Mouse (Mus musculus) limb, embryonic 14.5 days (tissue): ENCODE results near the gene Vps45. TPM values are rescaled to one million over a fixed set of nuclear protein-coding genes. Genes with fewer than 3 reads are reported as not detected.

ENCODE experiments used
- ATAC-seq: fragments of 200-750 bp; cut with Nextera tagmentation; 2 replicates; pipeline ENCODE4 v1.8.0; 2017; ENCODE audit warnings: low read depth, moderate number of reproducible peaks, moderate TSS enrichment; ENCODE audit not compliant: low FRiP score
- DNase-seq: peaks from one replicate; pipeline ENCODE4 v3.0.0-alpha.2; 2015; ENCODE audit warnings: low spot score
- H3K27ac ChIP-seq: fragments of 300-500 bp; sonication (generic); replicated peaks from 2 replicates; pipeline ENCODE4 v1.5.1; 2014; ENCODE audit warnings: low read depth, mild to moderate bottlenecking, low read length, moderate library complexity, mixed read lengths
- H3K27me3 ChIP-seq: fragments of 300-500 bp; sonication (generic); 2 replicates; pipeline ENCODE4 v1.6.1; 2014; ENCODE audit warnings: low read length, mixed read lengths; ENCODE audit not compliant: control insufficient read depth, insufficient read depth
- H3K36me3 ChIP-seq: fragments of 300-500 bp; sonication (generic); 2 replicates; pipeline ENCODE4 v1.6.1; 2014; ENCODE audit warnings: mild to moderate bottlenecking, low read length, moderate library complexity, mixed read lengths; ENCODE audit not compliant: control insufficient read depth, insufficient read depth
- H3K4me1 ChIP-seq: fragments of 300-500 bp; sonication (generic); 2 replicates; pipeline ENCODE4 v1.6.1; 2014; ENCODE audit warnings: antibody characterized with exemption, low read length, mixed read lengths; ENCODE audit not compliant: control insufficient read depth, insufficient read depth
- H3K4me2 ChIP-seq: fragments of 300-500 bp; sonication (generic); replicated peaks from 2 replicates; pipeline ENCODE4 v1.6.1; 2014; ENCODE audit warnings: low read depth, mild to moderate bottlenecking, low read length, moderate library complexity; ENCODE audit not compliant: severe bottlenecking
- H3K4me3 ChIP-seq: fragments of 300-500 bp; sonication (generic); replicated peaks from 2 replicates; pipeline ENCODE4 v1.5.1; 2014; ENCODE audit warnings: low read length
- H3K9ac ChIP-seq: fragments of 300-500 bp; sonication (generic); 2 replicates; pipeline ENCODE4 v1.6.1; 2014; ENCODE audit warnings: mild to moderate bottlenecking, low read depth, low read length, moderate library complexity; ENCODE audit not compliant: severe bottlenecking
- H3K9me3 ChIP-seq: fragments of 300-500 bp; sonication (generic); 2 replicates; pipeline ENCODE4 v1.6.1; 2016; ENCODE audit warnings: low read length; ENCODE audit not compliant: control insufficient read depth
- POLR2A ChIP-seq: fragments of 200-500 bp; IDR thresholded peaks from 2 replicates; pipeline ENCODE4 v1.8.0; 2012; ENCODE audit warnings: inconsistent platforms, mild to moderate bottlenecking, moderate library complexity, borderline replicate concordance; ENCODE audit not compliant: insufficient read depth, insufficient read length; ENCODE audit errors: extremely low read depth
- WGBS: fragments of 180-500 bp; shearing (Covaris S2); extraction: QIAGEN DNeasy Blood & Tissue Kit; methylation state at CpG from one replicate; pipeline ENCODE4 v1.1.7; 2014; 5-methylcytosine and 5-hydroxymethylcytosine counted together
- polyA plus RNA-seq, 2 experiments: library from polyadenylated mRNA; depleted of rRNA in 1 of 2; stranded (reverse) in 1 of 2; unstranded in 1 of 2; fragments of >200 nt; fragmentation: Nextera tagmentation in 1 of 2; extraction: Ambion mirVana in 1 of 2; gene quantifications; 2 replicates each; pipeline versions ENCODE4 v1.2.1 to v1.2.3; 2012 to 2014

Vps45 gene
- polyA plus RNA-seq, 2 experiments = 16.5 to 27.0 TPM

- H3K4me1 ChIP-seq = peaks cover 25% of the 10 kb centered on the region
- H3K9me3 ChIP-seq = no peaks in the 10 kb centered on the region
- H3K27ac ChIP-seq = no peak overlapping the region
- no peak overlapping the region for H3K4me3 ChIP-seq
- no peak for ATAC-seq
- H3K36me3 ChIP-seq = peaks cover 49% of the 10 kb centered on the region
- no peak overlapping the region for H3K9ac ChIP-seq
- no peak overlapping the region for H3K4me2 ChIP-seq
- no peak for TF ChIP-seq POLR2A
- DNase-seq = no peak
- no peaks in the 10 kb centered on the region for H3K27me3 ChIP-seq
- 67% methylated on average over 6 of the region's 6 CpGs for WGBS
Observed at GRCm38 (mm10) chr3:95987386-95988110, 70.7 kb downstream of the Vps45 start.

- Histone ChIP-seq H3K9me3 (no peaks in the 10 kb centered on the region), H3K4me3 (no peak overlapping the region), H3K36me3 (peaks cover 43% of the 10 kb centered on the region), H3K4me1 (peaks cover 22% of the 10 kb centered on the region), H3K27ac (no peak overlapping the region), H3K4me2 (no peak overlapping the region), H3K9ac (no peak overlapping the region), H3K27me3 (no peaks in the 10 kb centered on the region)
- WGBS = 71% methylated on average over 4 of the region's 4 CpGs
- no peak for TF ChIP-seq POLR2A
- no peak for ATAC-seq
- no peak for DNase-seq
Observed at GRCm38 (mm10) chr3:95986984-95987383, 71.3 kb downstream of the Vps45 start.

GRCm38 (mm10) chr3:95986001-95986622 is 72.2 kb downstream of the Vps45 start:
- peak; percentile 62 for DNase-seq
- peaks cover 22% of the 10 kb centered on the region for H3K4me1 ChIP-seq
- WGBS = 4% methylated on average over 21 of the region's 21 CpGs
- ATAC-seq = peak; percentile 12; the same call in 1 of the 2 replicates
- TF ChIP-seq POLR2A = peak; percentile 25; the same call in 1 of the 2 replicates
- peak overlapping the region; percentile 86 for H3K27ac ChIP-seq
- no peaks in the 10 kb centered on the region for H3K9me3 ChIP-seq
- H3K36me3 ChIP-seq = peaks cover 34% of the 10 kb centered on the region
- peak overlapping the region; percentile 61 for H3K4me2 ChIP-seq
- H3K27me3 ChIP-seq = no peaks in the 10 kb centered on the region
- peak overlapping the region; percentile 25 for H3K4me3 ChIP-seq
- H3K9ac ChIP-seq = peak overlapping the region; percentile 49; the same call in 1 of the 2 replicates

GRCm38 (mm10) chr3:95985209-95986000 is 72.9 kb downstream of the Vps45 start:
- peak overlapping the region; percentile 86 for H3K27ac ChIP-seq
- WGBS = 4% methylated on average over 11 of the region's 12 CpGs
- peaks cover 27% of the 10 kb centered on the region for H3K36me3 ChIP-seq
- DNase-seq (peak; percentile 90), ATAC-seq (peak; percentile 93)
- H3K27me3 ChIP-seq = no peaks in the 10 kb centered on the region
- H3K9me3 ChIP-seq = no peaks in the 10 kb centered on the region
- peak overlapping the region; percentile 25 for H3K4me3 ChIP-seq
- peak overlapping the region; percentile 61 for H3K4me2 ChIP-seq
- peaks cover 22% of the 10 kb centered on the region for H3K4me1 ChIP-seq
- peak; percentile 36; the same call in 1 of the 2 replicates for TF ChIP-seq POLR2A
- peak overlapping the region; percentile 49 for H3K9ac ChIP-seq

GRCm38 (mm10) chr3:95982129-95982528 is 76.1 kb downstream of the Vps45 start:
- Histone ChIP-seq H3K36me3 (no peaks in the 10 kb centered on the region), H3K27me3 (no peaks in the 10 kb centered on the region), H3K27ac (no peak overlapping the region), H3K4me2 (no peak overlapping the region), H3K9me3 (no peaks in the 10 kb centered on the region), H3K4me3 (no peak overlapping the region), H3K9ac (no peak overlapping the region), H3K4me1 (peaks cover 22% of the 10 kb centered on the region)
- no peak for ATAC-seq
- TF ChIP-seq POLR2A = no peak
- 82% methylated on average over 4 of the region's 4 CpGs for WGBS
- no peak for DNase-seq
